Mouse (Mus musculus) forebrain, embryonic 14.5 days (tissue): ENCODE measurements at regions not wholly inside any gene's neighbourhood (a gene's known extent, or its start where the extent isn't known, plus 50 kb on each side); places are given as distances from the start of the nearest gene placed in this dataset.
A peak's percentile ranks its signal among the peaks of the same experiment; 100 is the strongest.

Experiments used
- ATAC-seq: fragments of 200-750 bp; cut with Nextera tagmentation; 2 replicates; pipeline ENCODE4 v1.8.0; 2017; ENCODE audit warnings: mild to moderate bottlenecking, moderate library complexity
- DNase-seq: peaks from one replicate; pipeline ENCODE4 v3.0.0-alpha.2; 2015; ENCODE audit warnings: low spot score
- H3K27ac ChIP-seq: fragments of 300-500 bp; sonication (generic); 2 replicates; pipeline ENCODE4 v1.5.1; 2014; ENCODE audit warnings: low read depth, mild to moderate bottlenecking, control low read depth, low read length, moderate library complexity
- H3K27me3 ChIP-seq: fragments of 300-500 bp; sonication (generic); replicated peaks from 2 replicates; pipeline ENCODE4 v1.6.1; 2014; ENCODE audit warnings: low read length, control low read depth, mixed read lengths; ENCODE audit not compliant: control insufficient read depth, insufficient read depth
- H3K36me3 ChIP-seq: fragments of 300-500 bp; sonication (generic); 2 replicates; pipeline ENCODE4 v1.6.1; 2014; ENCODE audit warnings: low read length, control low read depth; ENCODE audit not compliant: control insufficient read depth, insufficient read depth
- H3K4me1 ChIP-seq: fragments of 300-500 bp; sonication (generic); 2 replicates; pipeline ENCODE4 v1.6.1; 2014; ENCODE audit warnings: antibody characterized with exemption, low read length, control low read depth; ENCODE audit not compliant: control insufficient read depth, insufficient read depth
- H3K4me2 ChIP-seq: fragments of 300-500 bp; sonication (generic); 2 replicates; pipeline ENCODE4 v1.6.1; 2014; ENCODE audit warnings: mild to moderate bottlenecking, control low read depth, low read length
- H3K4me3 ChIP-seq: fragments of 300-500 bp; sonication (generic); 2 replicates; pipeline ENCODE4 v1.5.1; 2014; ENCODE audit warnings: low read depth, low read length, control low read depth
- H3K9ac ChIP-seq: fragments of 300-500 bp; sonication (generic); 2 replicates; pipeline ENCODE4 v1.6.1; 2014; ENCODE audit warnings: mild to moderate bottlenecking, low read length, control low read depth, moderate library complexity
- H3K9me3 ChIP-seq: fragments of 300-500 bp; sonication (generic); replicated peaks from 2 replicates; pipeline ENCODE4 v1.6.1; 2016; ENCODE audit warnings: low read length, control low read depth, mixed read lengths; ENCODE audit not compliant: control insufficient read depth
- WGBS: fragments of 180-500 bp; shearing (Covaris S2); extraction: QIAGEN DNeasy Blood & Tissue Kit; methylation state at CpG from one replicate; pipeline ENCODE4 v1.1.7; 2014; 5-methylcytosine and 5-hydroxymethylcytosine counted together

DNA sequence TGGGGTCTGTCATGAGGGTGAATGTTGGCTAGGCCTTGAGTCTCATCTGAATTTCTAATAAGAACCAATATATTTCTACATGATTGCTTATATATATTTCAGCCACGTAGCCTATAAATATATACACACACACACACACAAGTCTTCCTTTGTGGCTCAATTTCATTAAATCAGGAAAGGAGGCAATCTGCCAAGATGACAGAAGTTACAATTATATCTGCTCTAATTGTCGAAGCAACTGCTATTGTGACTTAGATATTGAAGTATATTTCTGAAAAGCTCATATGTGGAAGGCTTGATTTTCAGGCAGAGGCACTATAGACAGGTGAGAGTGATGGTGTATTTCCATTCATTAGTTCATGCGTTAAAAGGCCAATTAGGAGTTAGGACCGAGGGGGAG, 850.7 kb downstream of the H2al1n start:
- 51% methylated on average over 4 of the region's 4 CpGs for WGBS

DNA sequence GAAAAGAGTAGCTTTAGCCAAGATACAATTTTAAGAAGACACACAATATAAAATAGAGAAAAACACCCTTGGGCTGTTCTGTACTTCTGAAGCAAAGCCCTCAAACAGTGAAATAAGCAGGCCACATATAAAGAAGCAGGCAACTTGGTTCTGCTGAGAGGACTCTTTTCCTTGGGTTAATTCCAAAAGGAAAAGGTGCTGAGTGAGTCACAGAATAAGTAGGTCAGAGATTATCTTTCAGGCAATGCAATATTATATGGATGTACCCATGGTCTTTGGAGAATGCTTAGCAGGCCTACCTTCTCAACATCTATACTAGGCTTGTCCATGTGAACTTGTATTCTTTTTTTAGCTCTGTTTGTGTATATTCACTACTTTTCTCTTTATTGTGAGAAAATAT, 854.8 kb downstream of the H2al1n start:
- H3K4me1 ChIP-seq: no peaks in the 10 kb centered on the region
- no peak overlapping the region for H3K4me2 ChIP-seq
- no peaks in the 10 kb centered on the region for H3K36me3 ChIP-seq
- H3K27me3 ChIP-seq: no peaks in the 10 kb centered on the region
- H3K9ac ChIP-seq: no peak overlapping the region
- H3K9me3 ChIP-seq: no peaks in the 10 kb centered on the region
- no peak overlapping the region for H3K27ac ChIP-seq
- no peak for DNase-seq
- no peak overlapping the region for H3K4me3 ChIP-seq
- ATAC-seq: no peak

More for the DNA sequence above, 850.7 kb downstream of the H2al1n start:
- Histone ChIP-seq H3K4me1 (no peaks in the 10 kb centered on the region), H3K9me3 (no peaks in the 10 kb centered on the region), H3K27me3 (no peaks in the 10 kb centered on the region), H3K9ac (no peak overlapping the region), H3K27ac (no peak overlapping the region), H3K36me3 (no peaks in the 10 kb centered on the region), H3K4me2 (no peak overlapping the region), H3K4me3 (no peak overlapping the region)
- DNase-seq (peak; percentile 19), ATAC-seq (no peak)
